Comparison of ENCODE assay signal across 9 mouse cellular contexts in the genomic region with DNA sequence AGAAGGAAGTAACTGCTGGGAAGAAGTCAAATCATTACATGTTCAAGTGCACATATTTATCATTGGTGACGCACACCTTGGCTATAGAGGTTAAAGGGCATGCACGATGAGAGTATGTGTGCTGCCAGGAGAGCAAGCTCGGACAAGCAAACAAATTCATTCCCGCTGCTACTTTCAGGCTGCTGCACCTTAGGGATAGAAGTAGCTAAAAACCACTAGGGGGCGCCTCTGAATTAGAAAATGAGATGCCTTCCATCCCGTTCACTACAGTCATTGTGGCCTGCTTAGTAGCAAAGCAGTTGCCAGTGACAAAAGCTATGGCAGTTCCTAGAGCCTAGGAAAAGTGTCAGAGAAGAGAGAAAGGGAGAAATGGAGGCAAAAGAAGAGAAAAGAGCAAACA. TPM values are rescaled to one million over a fixed set of nuclear protein-coding genes. Genes with fewer than 3 reads are reported as not detected.
A peak's percentile ranks its signal among the peaks of the same experiment; 100 is the strongest.
DNase-seq lines count a peak whose midpoint lies in the region; ATAC-seq and TF ChIP-seq lines count a peak whose summit lies in the region.
"Had no signal": no experiment of that assay in that cellular context is flagged by ENCODE, and none has a peak within 500 bp of the region (broad histone marks: within the 10 kb centered on the region; RNA-seq: fewer than 3 reads in every experiment).

No protein-coding gene starts in this region.

- 11% methylated on average over 6 of the region's 6 CpGs for WGBS in embryonic facial prominence, embryonic 10.5 days
- WGBS in kidney, embryonic 16.5 days: 8% methylated on average over 6 of the region's 6 CpGs
- WGBS in liver, adult 2 months: 4% methylated on average over 6 of the region's 6 CpGs

- no peaks in the 10 kb centered on the region for H3K79me2 ChIP-seq in liver, adult 2 months (ENCODE audit: control insufficient read depth, insufficient read depth, low read length)

- no peak overlapping the region for H3K27ac ChIP-seq in embryonic facial prominence, embryonic 10.5 days (replicated peaks)
- no peak overlapping the region for H3K27ac ChIP-seq in kidney, embryonic 16.5 days (ENCODE audit: low read length)
- no peak overlapping the region for H3K27ac ChIP-seq in liver, adult 2 months (replicated peaks; ENCODE audit: insufficient read depth, low read depth, low read length)
- H3K27ac ChIP-seq: limb, embryonic 13.5 days had no signal

- peaks cover 22% of the 10 kb centered on the region for H3K4me1 ChIP-seq in embryonic facial prominence, embryonic 10.5 days
- H3K4me1 ChIP-seq in kidney, embryonic 16.5 days (ENCODE audit: insufficient read depth, low read length): peaks cover 8% of the 10 kb centered on the region
- H3K4me1 ChIP-seq in liver, adult 2 months (ENCODE audit: control insufficient read depth, insufficient read depth, low read length): peaks cover 5% of the 10 kb centered on the region

- no peaks in the 10 kb centered on the region for H3K36me3 ChIP-seq in embryonic facial prominence, embryonic 10.5 days (replicated peaks)
- no peaks in the 10 kb centered on the region for H3K36me3 ChIP-seq in kidney, embryonic 16.5 days (ENCODE audit: insufficient read depth, low read length)
- H3K36me3 ChIP-seq in liver, adult 2 months (ENCODE audit: control insufficient read depth, insufficient read depth, low read length): no peaks in the 10 kb centered on the region
- H3K36me3 ChIP-seq: limb, embryonic 13.5 days had no signal

- H3K9ac ChIP-seq in kidney, embryonic 16.5 days (replicated peaks; ENCODE audit: low read length): no peak overlapping the region
- no peak overlapping the region for H3K9ac ChIP-seq in liver, adult 2 months (ENCODE audit: low read depth, low read length)
- H3K9ac ChIP-seq: limb, embryonic 13.5 days had no signal

- peak; percentile 30 for TF ChIP-seq CTCF in liver, adult 2 months (IDR thresholded peaks at IDR 0.05; ENCODE audit: low read depth, low read length)

- peak; percentile 17 to 36 for DNase-seq in CD8-positive naive resting alpha-beta T cell, adult 2 months (ENCODE audit: low read depth in 2 of 2, low spot score in 2 of 2)
- peak; percentile 70 for DNase-seq in adrenal gland, postnatal 10 days
- peak; percentile 70 for DNase-seq in embryonic facial prominence, embryonic 10.5 days (ENCODE audit: low spot score)
- DNase-seq in heart, adult 9 months (ENCODE audit: low spot score in 2 of 2): peak; percentile 45 to 72
- DNase-seq in liver, adult 2 months (ENCODE audit: extremely low read depth, low read depth, low spot score): peak; percentile 79
- peak; percentile 62 for DNase-seq in neural tube, embryonic 10.5 days (ENCODE audit: extremely low spot score, low spot score)
- DNase-seq in thymus, postnatal 0 days (ENCODE audit: low spot score): peak; percentile 70

- TF ChIP-seq POLR2A in liver, adult 2 months (IDR thresholded peaks at IDR 0.05; ENCODE audit: extremely low read depth, insufficient read depth, low read length): no peak

- no peaks in the 10 kb centered on the region for H3K27me3 ChIP-seq in embryonic facial prominence, embryonic 10.5 days (replicated peaks; ENCODE audit: low read depth, poor library complexity, severe bottlenecking)
- no peaks in the 10 kb centered on the region for H3K27me3 ChIP-seq in kidney, embryonic 16.5 days (ENCODE audit: insufficient read depth, low read length)
- H3K27me3 ChIP-seq in liver, adult 2 months (ENCODE audit: control insufficient read depth, insufficient read depth, low read length): no peaks in the 10 kb centered on the region
- H3K27me3 ChIP-seq: limb, embryonic 13.5 days had no signal

- no peak overlapping the region for H3K4me2 ChIP-seq in kidney, embryonic 16.5 days (replicated peaks; ENCODE audit: low read depth, low read length)
- H3K4me2 ChIP-seq: limb, embryonic 13.5 days had no signal

- peak; percentile 75; the same call in 1 of the 2 replicates for ATAC-seq in kidney, embryonic 16.5 days (ENCODE audit: low FRiP score, low TSS enrichment)

- H3K4me3 ChIP-seq in embryonic facial prominence, embryonic 10.5 days: no peak overlapping the region
- no peak overlapping the region for H3K4me3 ChIP-seq in kidney, embryonic 16.5 days (ENCODE audit: low read length)
- H3K4me3 ChIP-seq in liver, adult 2 months (ENCODE audit: insufficient read depth, low read depth, low read length): no peak overlapping the region
- H3K4me3 ChIP-seq: limb, embryonic 13.5 days had no signal

- no peaks in the 10 kb centered on the region for H3K9me3 ChIP-seq in embryonic facial prominence, embryonic 10.5 days
- H3K9me3 ChIP-seq in kidney, embryonic 16.5 days (ENCODE audit: low read length): no peaks in the 10 kb centered on the region
- H3K9me3 ChIP-seq: limb, embryonic 13.5 days had no signal

RNA-seq across cellular contexts. Expression of a gene that starts 50.6 kb away (rescaled TPM):
- total RNA-seq in adrenal gland, postnatal 10 days (2021): 1 to 10 TPM; 1.6 to 3.0 TPM
- 6.4 and 8.4 TPM in 2 replicates for polyA plus RNA-seq in embryonic facial prominence, embryonic 10.5 days (2016; fragmentation: Nextera tagmentation; extraction: Ambion mirVana)
- 8.0 and 8.9 TPM in 2 replicates for polyA plus RNA-seq in kidney, embryonic 16.5 days (2015; fragmentation: Nextera tagmentation; extraction: Ambion mirVana)
- total RNA-seq in liver, adult 2 months (2014; rRNA removed): 1.7 TPM in 2 replicates
- 0.55 and 0.58 TPM in 2 replicates for polyA plus RNA-seq in liver, adult 2 months (2012; rRNA removed)
- 4.6 and 4.8 TPM in 2 replicates for polyA plus RNA-seq in thymus, postnatal 0 days (2015; fragmentation: Nextera tagmentation; extraction: Ambion mirVana)

RNA-seq across cellular contexts. Expression of a gene that starts 51.5 kb away (rescaled TPM):
- total RNA-seq in adrenal gland, postnatal 10 days (2021): 10 to 100 TPM; 17.6 to 26.1 TPM
- 15.2 and 16.5 TPM in 2 replicates for polyA plus RNA-seq in embryonic facial prominence, embryonic 10.5 days (2016; fragmentation: Nextera tagmentation; extraction: Ambion mirVana)
- polyA plus RNA-seq in kidney, embryonic 16.5 days (2015; fragmentation: Nextera tagmentation; extraction: Ambion mirVana): 11.2 and 17.7 TPM in 2 replicates
- 17.6 and 27.9 TPM in 2 replicates for total RNA-seq in liver, adult 2 months (2014; rRNA removed)
- 15.4 and 20.5 TPM in 2 replicates for polyA plus RNA-seq in liver, adult 2 months (2012; rRNA removed)
- polyA plus RNA-seq in thymus, postnatal 0 days (2015; fragmentation: Nextera tagmentation; extraction: Ambion mirVana): 8.1 and 11.9 TPM in 2 replicates

Comparison
In these comparisons a context has a peak if more than half of its experiments do, and no peak if none do; other contexts are left out.
1. DNase-seq: peak in every context shown above with its lines; median percentile 79 in liver, adult 2 months; 70 in adrenal gland, postnatal 10 days; 70 in embryonic facial prominence, embryonic 10.5 days; 70 in thymus, postnatal 0 days; 62 in neural tube, embryonic 10.5 days; 58 in heart, adult 9 months; 26 in CD8-positive naive resting alpha-beta T cell, adult 2 months.